Mouse (Mus musculus): ENCODE measurements around the gene Rab11b. TPM values are rescaled to one million over a fixed set of nuclear protein-coding genes. Genes with fewer than 3 reads are reported as not detected.
"Not testable (repeated sequence)": the region's sequence is repeated elsewhere in the genome, so short reads cannot be mapped to it uniquely, and the experiment has no call there.

Rab11b gene
- polyA plus RNA-seq, 1 experiment from 2014 or later: 115 TPM

DNA sequence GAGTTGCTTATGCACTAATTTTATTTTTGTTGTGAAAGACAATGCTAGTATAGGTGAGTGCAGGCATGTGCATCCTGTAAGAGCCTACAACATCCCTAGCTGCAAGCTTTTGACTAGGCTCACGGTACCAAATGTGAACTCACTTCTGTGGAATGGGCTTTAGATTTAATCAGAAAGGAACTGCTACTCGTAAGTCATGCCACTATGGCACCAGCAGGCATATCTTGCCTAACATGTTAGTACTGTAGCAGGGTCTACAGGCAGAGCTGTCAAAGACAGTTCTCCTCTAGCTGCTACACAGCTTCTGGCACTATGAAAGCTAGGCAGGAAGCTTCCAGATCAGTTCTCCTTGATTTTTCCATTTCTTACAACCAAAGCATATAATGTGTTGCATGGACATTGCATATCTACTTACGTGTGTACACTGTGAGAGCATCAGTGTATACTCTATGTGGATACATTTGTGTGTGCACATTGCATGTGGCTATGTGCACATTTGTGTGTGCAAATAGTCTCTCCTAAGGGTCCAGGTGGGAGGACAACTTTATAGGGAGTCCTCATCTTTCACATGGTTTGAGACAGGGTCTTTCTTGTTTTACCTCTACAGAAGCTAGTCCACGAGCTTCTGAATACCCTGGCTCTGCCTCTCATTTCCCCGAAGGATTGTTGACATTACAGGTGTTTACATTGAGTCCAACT, 15.5 kb downstream of the Rab11b start:
- WGBS (ENCODE audit: insufficient replicate concordance): 75% methylated on average over 5 of the region's 5 CpGs
- Histone ChIP-seq H3K9ac (ENCODE audit: low read depth, low read length) (no peak overlapping the region), H3K4me1 (ENCODE audit: control insufficient read depth, low read depth, low read length) (no peaks in the 10 kb centered on the region; the same call in 1 of the 2 replicates), H3K36me3 (ENCODE audit: control insufficient read depth, insufficient read depth) (peaks cover 25% of the 10 kb centered on the region), H3K27me3 (ENCODE audit: control insufficient read depth, insufficient read depth, low read depth, low read length) (no peaks in the 10 kb centered on the region), H3K4me3 (ENCODE audit: low read depth, low read length) (no peak overlapping the region), H3K4me2 (ENCODE audit: low read depth, low read length) (no peak overlapping the region), H3K27ac (ENCODE audit: low read length) (no peak overlapping the region; the same call in 1 of the 2 replicates), H3K9me3 (replicated peaks; ENCODE audit: control insufficient read depth, low read length) (no peaks in the 10 kb centered on the region)
- ATAC-seq (ENCODE audit: low read depth): no peak; the same call in 1 of the 2 replicates

DNA sequence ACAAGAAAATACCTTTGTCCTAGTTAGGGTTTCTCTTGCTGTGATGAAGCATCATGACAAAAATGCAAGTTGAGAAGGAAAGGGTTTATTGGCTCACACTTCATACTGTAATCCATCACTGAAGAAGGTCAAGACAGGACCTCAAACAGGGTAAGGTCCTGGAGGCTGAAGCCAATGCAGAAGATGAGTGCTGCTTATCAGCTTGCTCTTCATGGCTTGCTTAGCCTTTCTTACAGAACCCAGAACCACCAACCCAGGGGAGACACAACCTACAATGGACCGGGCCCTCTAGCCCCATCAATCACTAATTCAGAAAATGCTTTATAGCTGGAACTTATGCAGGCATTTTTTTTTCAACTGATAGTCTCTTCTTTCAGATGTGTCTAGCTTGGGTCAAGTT, 17.9 kb downstream of the Rab11b start:
- Histone ChIP-seq H3K9me3 (replicated peaks; ENCODE audit: control insufficient read depth, low read length) (no peaks in the 10 kb centered on the region), H3K4me1 (ENCODE audit: control insufficient read depth, low read depth, low read length) (no peaks in the 10 kb centered on the region; the same call in 1 of the 2 replicates), H3K36me3 (ENCODE audit: control insufficient read depth, insufficient read depth) (peaks cover 7% of the 10 kb centered on the region; the same call in 1 of the 2 replicates), H3K27ac (ENCODE audit: low read length) (no peak overlapping the region), H3K27me3 (ENCODE audit: control insufficient read depth, insufficient read depth, low read depth, low read length) (no peaks in the 10 kb centered on the region), H3K9ac (ENCODE audit: low read depth, low read length) (no peak overlapping the region), H3K4me2 (ENCODE audit: low read depth, low read length) (no peak overlapping the region), H3K4me3 (ENCODE audit: low read depth, low read length) (no peak overlapping the region)
- WGBS (ENCODE audit: insufficient replicate concordance): 88% methylated on average over 1 of the region's 1 CpGs
- no peak for ATAC-seq (ENCODE audit: low read depth)

DNA sequence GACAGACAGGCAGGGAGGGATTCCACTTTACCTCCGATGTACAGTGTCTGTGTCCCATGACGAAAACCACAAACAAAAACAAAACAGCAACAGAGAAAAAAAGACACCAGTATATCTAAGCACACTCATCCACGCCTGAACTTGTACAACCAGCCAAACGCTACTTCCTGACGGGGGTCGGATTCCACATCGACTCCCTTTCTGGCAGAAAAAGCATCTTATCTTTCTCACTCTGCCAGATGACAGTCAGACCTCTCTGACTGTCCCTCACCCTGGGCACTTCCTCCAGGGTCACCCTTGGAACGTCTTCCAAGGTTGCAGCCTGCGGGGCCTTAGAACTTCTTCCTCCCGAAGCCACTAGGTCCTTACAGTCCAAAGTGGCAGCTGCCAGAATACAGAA, 26.8 kb downstream of the Rab11b start:
- not testable (repeated sequence) for ATAC-seq (ENCODE audit: low read depth); H3K4me3 ChIP-seq (ENCODE audit: low read depth, low read length)
- 46% methylated on average over 10 of the region's 10 CpGs for WGBS (ENCODE audit: insufficient replicate concordance)

DNA sequence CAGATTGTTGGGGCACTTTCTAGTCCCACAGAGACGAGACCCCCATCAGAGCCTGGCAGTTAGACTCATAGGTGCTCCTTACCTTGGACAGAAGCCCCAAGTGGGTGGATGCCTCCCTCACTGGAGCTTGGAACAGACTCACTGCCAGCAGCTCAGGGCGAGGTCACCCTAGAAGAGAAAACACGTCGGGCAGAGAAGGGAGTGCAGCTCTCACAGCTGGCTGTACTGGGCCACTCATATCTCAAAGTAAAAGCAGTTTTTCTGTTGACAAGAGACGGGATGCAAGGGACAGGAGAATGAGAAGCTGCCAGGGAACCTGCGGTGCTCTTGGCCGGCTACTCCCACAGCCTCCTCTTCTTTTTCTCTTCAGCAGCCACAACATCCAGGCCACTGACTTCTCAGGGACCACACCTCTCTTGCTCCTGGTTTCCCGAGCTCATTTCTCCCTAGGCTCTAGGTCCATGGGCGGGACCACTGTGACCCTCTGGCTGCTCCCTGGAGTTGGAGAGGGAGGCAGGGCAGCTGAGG, 27.7 kb downstream of the Rab11b start:
- not testable (repeated sequence) for H3K36me3 ChIP-seq (ENCODE audit: control insufficient read depth, insufficient read depth); H3K27me3 ChIP-seq (ENCODE audit: control insufficient read depth, insufficient read depth, low read depth, low read length); H3K9me3 ChIP-seq (replicated peaks; ENCODE audit: control insufficient read depth, low read length); H3K9ac ChIP-seq (ENCODE audit: low read depth, low read length); ATAC-seq (ENCODE audit: low read depth); H3K27ac ChIP-seq (ENCODE audit: low read length); H3K4me3 ChIP-seq (ENCODE audit: low read depth, low read length); H3K4me1 ChIP-seq (ENCODE audit: control insufficient read depth, low read depth, low read length); H3K4me2 ChIP-seq (ENCODE audit: low read depth, low read length)
- WGBS (ENCODE audit: insufficient replicate concordance): 52% methylated on average over 9 of the region's 9 CpGs

More for the DNA sequence above, 26.8 kb downstream of the Rab11b start:
- H3K27me3 ChIP-seq (ENCODE audit: control insufficient read depth, insufficient read depth, low read depth, low read length); H3K9ac ChIP-seq (ENCODE audit: low read depth, low read length); H3K27ac ChIP-seq (ENCODE audit: low read length); H3K36me3 ChIP-seq (ENCODE audit: control insufficient read depth, insufficient read depth); H3K4me1 ChIP-seq (ENCODE audit: control insufficient read depth, low read depth, low read length); H3K4me2 ChIP-seq (ENCODE audit: low read depth, low read length); H3K9me3 ChIP-seq (replicated peaks; ENCODE audit: control insufficient read depth, low read length): not testable (repeated sequence)

DNA sequence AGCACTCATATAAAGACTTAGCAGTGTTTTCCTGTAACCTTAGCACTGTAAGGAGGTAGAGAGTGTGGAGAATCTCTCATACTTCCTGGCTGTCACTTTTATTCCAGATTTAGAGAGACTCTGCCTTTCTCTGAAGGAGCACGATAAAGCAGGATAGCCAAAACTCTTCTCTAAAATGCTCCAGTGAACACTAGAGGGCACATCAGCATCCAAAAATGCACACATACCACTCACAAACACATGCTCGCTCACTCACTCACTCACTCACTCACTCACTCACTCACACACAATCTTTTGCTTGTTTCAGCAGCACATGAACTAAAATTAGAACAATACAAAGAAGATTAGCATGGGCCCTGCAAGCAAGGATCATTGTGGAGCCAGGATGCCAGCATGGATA, 31.1 kb downstream of the Rab11b start:
- H3K9me3 ChIP-seq (replicated peaks; ENCODE audit: control insufficient read depth, low read length): no peaks in the 10 kb centered on the region
- no peak overlapping the region for H3K4me3 ChIP-seq (ENCODE audit: low read depth, low read length)
- 47% methylated on average over 2 of the region's 2 CpGs for WGBS (ENCODE audit: insufficient replicate concordance)
- H3K4me2 ChIP-seq (ENCODE audit: low read depth, low read length): no peak overlapping the region
- H3K4me1 ChIP-seq (ENCODE audit: control insufficient read depth, low read depth, low read length): no peaks in the 10 kb centered on the region
- ATAC-seq (ENCODE audit: low read depth): no peak
- H3K9ac ChIP-seq (ENCODE audit: low read depth, low read length): no peak overlapping the region
- H3K27ac ChIP-seq (ENCODE audit: low read length): no peak overlapping the region
- H3K36me3 ChIP-seq (ENCODE audit: control insufficient read depth, insufficient read depth): no peaks in the 10 kb centered on the region
- H3K27me3 ChIP-seq (ENCODE audit: control insufficient read depth, insufficient read depth, low read depth, low read length): no peaks in the 10 kb centered on the region

DNA sequence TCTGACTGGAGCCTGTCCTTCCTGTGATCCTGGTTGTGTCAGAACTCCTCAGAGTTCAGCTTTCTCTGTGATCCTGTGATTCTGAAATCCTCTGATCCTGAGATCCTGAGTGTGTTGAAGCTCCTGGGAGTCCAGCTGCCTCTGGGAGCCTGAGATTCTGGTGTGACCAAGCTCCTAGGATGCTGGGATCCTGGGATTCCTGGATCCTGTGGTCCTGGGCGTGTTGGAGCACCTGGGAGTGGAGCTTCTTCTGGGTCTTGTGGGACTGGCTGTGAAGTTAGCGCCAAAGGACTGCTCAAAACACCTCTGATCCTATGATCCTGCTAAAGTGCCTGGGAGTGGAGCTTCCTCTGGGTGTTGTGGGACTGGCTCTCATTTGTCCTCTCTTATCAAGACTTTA, 31.9 kb downstream of the Rab11b start:
- 75% methylated on average over 2 of the region's 2 CpGs for WGBS (ENCODE audit: insufficient replicate concordance)
- no peak overlapping the region for H3K4me2 ChIP-seq (ENCODE audit: low read depth, low read length)

DNA sequence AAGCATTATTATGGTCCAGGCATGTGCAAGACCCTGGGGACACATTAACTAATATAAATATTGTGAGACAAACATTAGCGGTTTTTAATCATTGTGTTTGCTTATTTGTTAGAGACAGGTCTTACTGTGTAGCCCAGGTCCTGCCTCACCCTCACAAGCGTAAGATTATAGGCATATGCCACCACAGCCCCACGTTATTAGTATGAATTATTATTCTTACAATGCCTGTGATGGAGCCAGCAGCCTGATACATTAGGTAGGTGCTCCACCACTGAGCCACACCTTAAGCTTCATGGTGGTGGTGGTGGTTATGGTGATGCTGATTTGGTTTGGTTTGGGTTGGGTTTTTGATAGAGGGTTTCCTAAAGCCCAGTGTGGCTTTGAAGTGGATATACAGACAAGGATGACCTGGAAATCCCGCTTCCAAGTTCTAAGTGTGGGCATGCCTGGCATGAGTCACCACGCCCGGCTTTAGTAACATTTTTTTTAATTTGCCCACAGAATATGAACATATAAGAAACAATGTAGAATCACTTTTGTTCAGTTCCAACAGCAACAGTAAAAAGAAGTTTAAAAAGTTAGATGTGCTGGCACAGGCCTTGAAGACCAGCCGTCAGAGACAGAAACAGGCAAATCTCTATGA, 40.5 kb downstream of the Rab11b start:
- Histone ChIP-seq H3K4me3 (ENCODE audit: low read depth, low read length) (no peak overlapping the region), H3K27me3 (ENCODE audit: control insufficient read depth, insufficient read depth, low read depth, low read length) (no peaks in the 10 kb centered on the region), H3K4me1 (ENCODE audit: control insufficient read depth, low read depth, low read length) (peaks cover 26% of the 10 kb centered on the region), H3K4me2 (ENCODE audit: low read depth, low read length) (no peak overlapping the region), H3K36me3 (ENCODE audit: control insufficient read depth, insufficient read depth) (0 out of 2 replicates have a peak, but pooled peaks cover 7% of the 10 kb centered on the region), H3K9ac (ENCODE audit: low read depth, low read length) (no peak overlapping the region), H3K27ac (ENCODE audit: low read length) (no peak overlapping the region), H3K9me3 (replicated peaks; ENCODE audit: control insufficient read depth, low read length) (no peaks in the 10 kb centered on the region)
- ATAC-seq (ENCODE audit: low read depth): no peak
- WGBS (ENCODE audit: insufficient replicate concordance): 79% methylated on average over 7 of the region's 7 CpGs

More for the DNA sequence above, 31.9 kb downstream of the Rab11b start:
- no peak overlapping the region for H3K9ac ChIP-seq (ENCODE audit: low read depth, low read length)
- no peaks in the 10 kb centered on the region for H3K9me3 ChIP-seq (replicated peaks; ENCODE audit: control insufficient read depth, low read length)
- no peak overlapping the region for H3K27ac ChIP-seq (ENCODE audit: low read length)
- no peaks in the 10 kb centered on the region for H3K27me3 ChIP-seq (ENCODE audit: control insufficient read depth, insufficient read depth, low read depth, low read length)
- no peak overlapping the region for H3K4me3 ChIP-seq (ENCODE audit: low read depth, low read length)
- no peaks in the 10 kb centered on the region for H3K36me3 ChIP-seq (ENCODE audit: control insufficient read depth, insufficient read depth)
- no peaks in the 10 kb centered on the region for H3K4me1 ChIP-seq (ENCODE audit: control insufficient read depth, low read depth, low read length)
- no peak for ATAC-seq (ENCODE audit: low read depth)

DNA sequence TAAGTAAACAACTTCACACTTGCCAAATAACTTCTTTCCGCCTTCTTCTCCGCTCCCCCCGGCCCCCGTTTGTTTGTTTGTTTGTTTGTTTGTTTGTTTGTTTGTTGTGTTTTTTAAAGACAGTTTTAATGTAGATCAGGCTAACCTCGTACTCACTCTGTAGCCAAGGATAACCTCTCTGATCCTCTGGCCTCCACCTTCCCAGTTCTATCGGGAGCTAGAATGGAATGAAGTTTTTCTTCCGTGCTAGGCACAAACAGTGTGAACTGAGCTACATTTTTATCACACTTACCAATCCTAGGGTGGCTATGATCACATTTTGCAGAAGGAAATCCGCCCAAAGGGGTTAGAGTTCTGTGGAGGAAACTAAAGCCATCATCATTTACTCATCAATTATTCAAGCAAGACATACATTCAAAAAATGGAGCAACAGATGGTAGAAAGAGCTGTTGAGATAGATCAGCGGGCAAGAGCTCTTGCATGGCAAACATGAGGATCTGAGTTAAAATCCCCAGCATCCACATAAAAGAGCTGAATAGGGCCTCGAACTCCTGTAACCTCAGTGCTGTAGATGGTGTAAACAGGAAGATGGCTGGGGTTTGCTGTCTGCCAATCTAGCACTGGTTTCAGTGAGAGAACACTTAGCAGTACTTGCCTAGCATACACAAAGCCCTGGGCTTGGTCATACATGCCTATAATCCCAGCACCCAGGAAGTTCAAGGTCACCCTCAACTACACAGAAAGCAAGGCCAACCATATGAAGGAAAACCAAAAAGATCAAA, 41.2 kb downstream of the Rab11b start:
- Histone ChIP-seq H3K4me2 (ENCODE audit: low read depth, low read length) (peak overlapping the region; percentile 50), H3K36me3 (ENCODE audit: control insufficient read depth, insufficient read depth) (0 out of 2 replicates have a peak, but pooled peaks cover 7% of the 10 kb centered on the region), H3K27me3 (ENCODE audit: control insufficient read depth, insufficient read depth, low read depth, low read length) (no peaks in the 10 kb centered on the region), H3K9ac (ENCODE audit: low read depth, low read length) (peak overlapping the region; percentile 35), H3K4me1 (ENCODE audit: control insufficient read depth, low read depth, low read length) (peaks cover 32% of the 10 kb centered on the region), H3K9me3 (replicated peaks; ENCODE audit: control insufficient read depth, low read length) (no peaks in the 10 kb centered on the region), H3K27ac (ENCODE audit: low read length) (peak overlapping the region; percentile 66), H3K4me3 (ENCODE audit: low read depth, low read length) (peak overlapping the region; percentile 31)
- 35% methylated on average over 10 of the region's 10 CpGs for WGBS (ENCODE audit: insufficient replicate concordance)
- ATAC-seq (ENCODE audit: low read depth): no peak
